Mouse (Mus musculus) urinary bladder, postnatal 10 days (tissue): Measurements from ENCODE around the gene Pgghg.

Experiments used
- DNase-seq: peaks from one replicate; pipeline ENCODE4 v3.0.0; 2022; ENCODE audit warnings: low spot score

Pgghg gene

DNA sequence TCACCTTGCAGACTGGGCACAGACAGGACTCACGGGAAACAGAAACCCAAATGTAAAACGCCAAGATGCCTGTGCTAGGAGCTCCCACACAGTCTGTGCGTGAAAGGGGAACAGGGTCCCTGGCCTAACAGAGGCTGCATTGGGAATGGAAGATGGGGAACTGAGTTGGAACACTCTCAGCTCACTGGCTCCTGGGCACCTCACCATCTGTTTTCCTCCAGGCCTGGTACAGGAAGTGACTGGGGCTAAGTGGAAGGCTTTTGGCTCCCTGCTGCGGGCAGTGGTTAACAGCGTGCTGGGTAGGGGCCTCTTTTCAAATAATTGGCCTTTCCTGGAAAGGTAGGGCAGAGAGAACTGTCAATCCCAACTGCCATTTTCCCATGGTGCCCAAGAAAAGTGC is 49.4 kb downstream of the Pgghg start:
- no peak for DNase-seq

DNA sequence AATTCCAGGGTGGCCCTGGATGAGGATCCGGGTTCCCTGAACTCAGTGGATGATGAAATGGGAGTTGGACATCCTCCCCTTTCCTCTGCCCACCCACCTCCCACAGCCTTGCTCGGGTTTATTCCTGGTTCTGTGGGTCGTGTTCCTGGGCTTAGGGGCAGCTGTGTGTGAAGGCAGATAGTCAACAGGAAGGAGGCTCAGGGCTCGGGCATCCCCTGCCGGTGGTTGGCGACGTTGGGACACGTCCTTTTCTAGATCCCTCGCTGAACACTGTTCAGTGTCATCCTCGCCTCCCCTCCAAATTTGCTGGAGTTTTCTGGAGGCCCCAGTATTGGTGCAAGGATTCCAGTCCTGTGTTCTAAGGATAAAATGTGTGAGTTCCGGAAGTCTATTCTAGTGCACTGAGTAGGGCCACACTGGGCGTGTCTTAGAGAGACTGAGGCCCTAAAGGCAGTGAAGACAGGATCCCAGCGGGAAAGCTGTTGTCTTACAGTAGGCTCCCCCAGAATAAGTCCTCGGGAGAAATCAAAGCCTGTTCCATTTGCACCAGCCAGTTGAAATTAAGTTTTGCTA is 50.0 kb downstream of the Pgghg start:
- DNase-seq: no peak
